ENCODE assay signal across 17 mouse cellular contexts in the genomic region with DNA sequence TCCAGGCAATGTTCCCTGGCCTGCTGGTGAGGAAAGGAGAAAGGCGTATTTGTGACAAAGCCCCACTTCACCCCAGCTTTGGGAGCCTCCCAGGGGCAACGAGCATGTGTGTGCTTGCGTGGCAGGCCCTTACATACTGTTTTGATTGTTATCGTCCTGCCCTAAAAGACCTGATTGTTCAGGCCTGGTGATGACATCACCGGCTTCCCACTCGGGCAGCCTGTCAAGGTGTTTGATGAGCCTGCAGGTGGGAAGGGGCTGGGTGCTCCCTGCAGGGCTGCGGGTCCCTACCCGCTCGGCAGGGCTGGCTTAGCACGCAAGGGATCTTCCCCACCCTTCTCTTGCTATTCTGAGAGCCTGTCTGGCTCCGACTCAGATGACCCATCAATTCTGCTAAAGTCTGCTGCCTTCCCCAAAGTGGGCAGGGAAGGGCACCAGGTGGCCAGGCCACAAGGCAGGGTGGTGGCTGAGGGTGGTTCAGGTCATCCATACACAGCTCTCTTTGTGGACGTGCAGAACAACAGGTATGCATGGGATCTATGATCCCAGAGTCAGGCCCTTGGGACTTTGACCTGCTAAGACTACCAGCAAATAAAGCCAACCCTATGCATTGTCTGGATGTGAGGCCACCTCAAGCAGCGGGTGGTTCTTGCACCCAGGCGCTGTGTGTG.
DNase-seq lines count a peak whose midpoint lies in the region; ATAC-seq lines count a peak whose summit lies in the region.
"Had no signal": no experiment of that assay in that cellular context is flagged by ENCODE, and none has a peak within 500 bp of the region (broad histone marks: within the 10 kb centered on the region; RNA-seq: fewer than 3 reads in every experiment).

No protein-coding gene starts in this region.

- H3K9me3 ChIP-seq in heart, embryonic 16.5 days (replicated peaks; ENCODE audit: control insufficient read depth, low read length), result no peaks in the 10 kb centered on the region
- H3K9me3 ChIP-seq in embryonic facial prominence, embryonic 11.5 days (replicated peaks; ENCODE audit: control insufficient read depth, low read length), result no peaks in the 10 kb centered on the region
- no peaks in the 10 kb centered on the region for H3K9me3 ChIP-seq in intestine, embryonic 16.5 days (ENCODE audit: control insufficient read depth, low read length)
- no peaks in the 10 kb centered on the region for H3K9me3 ChIP-seq in stomach, embryonic 15.5 days
- H3K9me3 ChIP-seq: heart, embryonic 12.5 days had no signal

- H3K9ac ChIP-seq in heart, embryonic 16.5 days (ENCODE audit: low read length), result no peak overlapping the region
- no peak overlapping the region for H3K9ac ChIP-seq in embryonic facial prominence, embryonic 11.5 days (replicated peaks; ENCODE audit: low read length)
- H3K9ac ChIP-seq in intestine, embryonic 16.5 days (ENCODE audit: low read depth, low read length), result peak overlapping the region; percentile 42; the same call in 1 of the 2 replicates
- H3K9ac ChIP-seq in stomach, embryonic 15.5 days, result no peak overlapping the region
- H3K9ac ChIP-seq: heart, embryonic 12.5 days had no signal

- H3K36me3 ChIP-seq in heart, embryonic 16.5 days (ENCODE audit: control insufficient read depth, insufficient read depth), result no peaks in the 10 kb centered on the region
- no peaks in the 10 kb centered on the region for H3K36me3 ChIP-seq in embryonic facial prominence, embryonic 11.5 days (replicated peaks; ENCODE audit: control insufficient read depth, insufficient read depth, low read depth, low read length)
- no peaks in the 10 kb centered on the region for H3K36me3 ChIP-seq in intestine, embryonic 16.5 days (ENCODE audit: control insufficient read depth, insufficient read depth, low read length)
- no peaks in the 10 kb centered on the region for H3K36me3 ChIP-seq in stomach, embryonic 15.5 days
- H3K36me3 ChIP-seq: heart, embryonic 12.5 days had no signal

- peaks cover 10% of the 10 kb centered on the region; the same call in 1 of the 2 replicates for H3K4me1 ChIP-seq in heart, embryonic 16.5 days (ENCODE audit: control insufficient read depth, insufficient read depth, low read length)
- H3K4me1 ChIP-seq in embryonic facial prominence, embryonic 11.5 days (ENCODE audit: control insufficient read depth, insufficient read depth, low read length), result peaks cover 6% of the 10 kb centered on the region
- H3K4me1 ChIP-seq in intestine, embryonic 16.5 days (ENCODE audit: control insufficient read depth, insufficient read depth, low read length), result peaks cover 28% of the 10 kb centered on the region
- H3K4me1 ChIP-seq in stomach, embryonic 15.5 days, result peaks cover 28% of the 10 kb centered on the region
- H3K4me1 ChIP-seq: megakaryocyte, embryonic 14.5 days had no signal

- H3K4me2 ChIP-seq in heart, embryonic 16.5 days (ENCODE audit: low read depth, low read length), result no peak overlapping the region
- no peak overlapping the region for H3K4me2 ChIP-seq in embryonic facial prominence, embryonic 11.5 days (ENCODE audit: low read depth, low read length)
- no peak overlapping the region for H3K4me2 ChIP-seq in intestine, embryonic 16.5 days (ENCODE audit: low read depth, low read length)
- H3K4me2 ChIP-seq in stomach, embryonic 15.5 days, result no peak overlapping the region
- H3K4me2 ChIP-seq: heart, embryonic 12.5 days had no signal

- WGBS in heart, embryonic 16.5 days, result 81% methylated on average over 14 of the region's 14 CpGs
- 67% methylated on average over 14 of the region's 14 CpGs for WGBS in embryonic facial prominence, embryonic 11.5 days
- WGBS in intestine, embryonic 16.5 days, result 56% methylated on average over 14 of the region's 14 CpGs
- 54% methylated on average over 14 of the region's 14 CpGs for WGBS in stomach, embryonic 15.5 days

- no peak overlapping the region for H3K4me3 ChIP-seq in heart, embryonic 16.5 days (ENCODE audit: low read length)
- H3K4me3 ChIP-seq in embryonic facial prominence, embryonic 11.5 days (ENCODE audit: low read depth, low read length), result no peak overlapping the region
- H3K4me3 ChIP-seq in intestine, embryonic 16.5 days (ENCODE audit: low read length), result no peak overlapping the region
- H3K4me3 ChIP-seq in stomach, embryonic 15.5 days (replicated peaks), result no peak overlapping the region
- H3K4me3 ChIP-seq: heart, embryonic 12.5 days; megakaryocyte, embryonic 14.5 days had no signal

- no peaks in the 10 kb centered on the region for H3K27me3 ChIP-seq in heart, embryonic 16.5 days (ENCODE audit: control insufficient read depth, insufficient read depth, low read length)
- H3K27me3 ChIP-seq in embryonic facial prominence, embryonic 11.5 days (ENCODE audit: control insufficient read depth, insufficient read depth, low read length), result no peaks in the 10 kb centered on the region
- H3K27me3 ChIP-seq in intestine, embryonic 16.5 days (replicated peaks; ENCODE audit: control insufficient read depth, insufficient read depth, low read length), result no peaks in the 10 kb centered on the region
- no peaks in the 10 kb centered on the region for H3K27me3 ChIP-seq in stomach, embryonic 15.5 days (replicated peaks)
- H3K27me3 ChIP-seq: heart, embryonic 12.5 days; megakaryocyte, embryonic 14.5 days had no signal

- ATAC-seq in heart, embryonic 16.5 days (replicated peaks; ENCODE audit: extremely low read depth, insufficient read depth, low FRiP score), result 0 out of 2 replicates have a peak, but pooled peaks have one; percentile 23
- 0 out of 2 replicates have a peak, but pooled peaks have one; percentile 32 for ATAC-seq in embryonic facial prominence, embryonic 11.5 days (replicated peaks; ENCODE audit: insufficient number of reproducible peaks, low FRiP score, low TSS enrichment, low read depth)
- ATAC-seq in intestine, embryonic 16.5 days, result peak; percentile 96
- peak; percentile 83 for ATAC-seq in stomach, embryonic 15.5 days (ENCODE audit: insufficient read depth, low FRiP score, low read depth)
- ATAC-seq in erythroid progenitor cell, adult 5-6 weeks (replicated peaks; ENCODE audit: low FRiP score, poor library complexity, severe bottlenecking), result no peak
- ATAC-seq: lung, postnatal 0 days; midbrain, embryonic 16.5 days had no signal

- DNase-seq in heart, adult 11 months, result no peak
- DNase-seq in embryonic facial prominence, embryonic 11.5 days (ENCODE audit: low spot score), result no peak
- DNase-seq in T-cell, adult 2 months (ENCODE audit: low spot score), result no peak
- DNase-seq in cerebellum, adult 11-12 months, result no peak
- DNase-seq: cerebellum, postnatal 25 days; gastrocnemius, postnatal 25 days; heart, postnatal 4 days; right cerebral cortex, postnatal 14 days had no signal

- no peak overlapping the region for H3K27ac ChIP-seq in heart, embryonic 16.5 days (ENCODE audit: low read length)
- H3K27ac ChIP-seq in embryonic facial prominence, embryonic 11.5 days (replicated peaks; ENCODE audit: low read depth, low read length), result no peak overlapping the region
- H3K27ac ChIP-seq in intestine, embryonic 16.5 days (ENCODE audit: low read length), result peak overlapping the region; percentile 87
- H3K27ac ChIP-seq in stomach, embryonic 15.5 days, result peak overlapping the region; percentile 85
- H3K27ac ChIP-seq: kidney, postnatal 0 days had no signal

Comparison
In these comparisons a context has a peak if more than half of its experiments do, and no peak if none do; other contexts are left out.
1. H3K27ac ChIP-seq: peak in intestine, embryonic 16.5 days (single experiment) and stomach, embryonic 15.5 days (single experiment); none in heart, embryonic 16.5 days (single experiment) and embryonic facial prominence, embryonic 11.5 days (single experiment).